Mouse (Mus musculus) erythroblast, embryonic 14.5 days (primary cell): ENCODE results near the gene Olfr890.
"Not testable (repeated sequence)": the region's sequence is repeated elsewhere in the genome, so short reads cannot be mapped to it uniquely, and the experiment has no call there.

Experiments
- GATA1 ChIP-seq: IDR thresholded peaks from 2 replicates; pipeline ENCODE4 v1.6.1; 2012; ENCODE audit warnings: low read length, inconsistent platforms, mixed read lengths
- TAL1 ChIP-seq: IDR thresholded peaks from 3 replicates; pipeline ENCODE4 v1.6.1; 2012; ENCODE audit warnings: low read length, inconsistent platforms, mixed read lengths

GRCm38 (mm10) chr9:38168341-38168740 is 26.0 kb downstream of the Olfr890 start:
- TF ChIP-seq GATA1, TAL1: not testable (repeated sequence)
